Mouse (Mus musculus): ENCODE measurements at regions not wholly inside any gene's neighbourhood (a gene's known extent, or its start where the extent isn't known, plus 50 kb on each side); places are given as distances from the start of the nearest gene placed in this dataset.
"Not testable (repeated sequence)": the region's sequence is repeated elsewhere in the genome, so short reads cannot be mapped to it uniquely, and the experiment has no call there.

GRCm38 (mm10) chr8:71823655-71824622 is 57.9 kb upstream of the Zfp709 start:
- DNase-seq = not testable (repeated sequence)

- DNase-seq = not testable (repeated sequence)
Observed at GRCm38 (mm10) chr8:71822749-71823148, 59.1 kb upstream of the Zfp709 start.

GRCm38 (mm10) chr8:71819936-71820335 is 61.9 kb upstream of the Zfp709 start:
- not testable (repeated sequence) for DNase-seq

GRCm38 (mm10) chr8:71819381-71819780 is 62.4 kb upstream of the Zfp709 start:
- not testable (repeated sequence) for DNase-seq

GRCm38 (mm10) chr8:71816272-71817034 is 65.4 kb upstream of the Zfp709 start:
- DNase-seq = not testable (repeated sequence)

- not testable (repeated sequence) for DNase-seq
Observed at GRCm38 (mm10) chr8:71815813-71816212, 66.0 kb upstream of the Zfp709 start.

GRCm38 (mm10) chr8:71814740-71815514 is 66.9 kb upstream of the Zfp709 start:
- DNase-seq = not testable (repeated sequence)

- DNase-seq = not testable (repeated sequence)
Observed at GRCm38 (mm10) chr8:71813889-71814288, 67.9 kb upstream of the Zfp709 start.

GRCm38 (mm10) chr8:71813239-71813638 is 68.6 kb upstream of the Zfp709 start:
- not testable (repeated sequence) for DNase-seq

GRCm38 (mm10) chr8:71807788-71808187 is 74.0 kb upstream of the Zfp709 start:
- DNase-seq = not testable (repeated sequence)

- DNase-seq = not testable (repeated sequence)
Observed at GRCm38 (mm10) chr8:71804586-71804985, 77.2 kb upstream of the Zfp709 start.

- DNase-seq = not testable (repeated sequence)
Observed at GRCm38 (mm10) chr8:71802226-71802625, 76.7 kb upstream of the Fcho1 start.

GRCm38 (mm10) chr8:71789031-71789460 is 63.5 kb upstream of the Fcho1 start:
- peak; percentile 8 to 12 for DNase-seq

- not testable (repeated sequence) for DNase-seq
Observed at GRCm38 (mm10) chr8:71780624-71781023, 55.1 kb upstream of the Fcho1 start.

GRCm38 (mm10) chr8:71779824-71780223 is 54.3 kb upstream of the Fcho1 start:
- not testable (repeated sequence) for DNase-seq

GRCm38 (mm10) chr8:71779380-71779779 is 53.9 kb upstream of the Fcho1 start:
- not testable (repeated sequence) for DNase-seq

- DNase-seq = no peak
Observed at GRCm38 (mm10) chr8:71778916-71779315, 53.4 kb upstream of the Fcho1 start.
